Mouse (Mus musculus): Measurements from ENCODE around the gene Fads1.

DNA sequence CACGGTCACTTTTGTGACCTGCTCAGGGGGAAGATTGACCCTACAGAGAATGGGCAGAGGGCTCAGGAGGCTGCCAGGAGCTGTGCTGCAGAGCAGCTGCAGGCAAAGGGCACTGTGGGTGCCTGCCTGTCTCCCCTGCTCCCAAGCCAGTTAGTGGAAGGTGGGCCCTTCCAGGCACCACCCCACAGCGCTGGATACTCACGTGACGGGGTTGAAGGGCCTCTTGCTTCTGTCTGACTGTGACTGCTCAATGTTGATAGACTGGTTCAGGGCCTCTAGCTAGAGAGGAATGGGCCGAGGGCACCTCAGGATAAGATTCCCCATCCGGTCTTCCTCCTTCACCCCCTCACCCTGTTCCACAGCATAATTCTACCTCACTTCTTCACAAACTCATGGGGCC, 36.9 kb downstream of the Fads1 start:
- no peak for TF ChIP-seq POLR2A (IDR thresholded peaks at IDR 0.05; ENCODE audit: extremely low read depth, insufficient read depth, low read length)
- no peak for TF ChIP-seq CTCF (IDR thresholded peaks at IDR 0.05; ENCODE audit: extremely low read depth, insufficient read depth, low read length)
